Mouse (Mus musculus) olfactory bulb, adult 2 months (tissue): ENCODE data around the gene Tap1.
"Not testable (repeated sequence)": the region's sequence is repeated elsewhere in the genome, so short reads cannot be mapped to it uniquely, and the experiment has no call there.

Experiments used
- CTCF ChIP-seq: fragments of 200-500 bp; IDR thresholded peaks from 2 replicates; pipeline ENCODE4 v1.5.1; 2012; ENCODE audit warnings: low read depth, mild to moderate bottlenecking, low read length, moderate library complexity; ENCODE audit not compliant: insufficient read depth
- POLR2A ChIP-seq: fragments of 200-500 bp; IDR thresholded peaks from 2 replicates; pipeline ENCODE4 v1.6.1; 2012; ENCODE audit warnings: mild to moderate bottlenecking, low read depth, low read length, moderate library complexity; ENCODE audit not compliant: insufficient read depth

DNA sequence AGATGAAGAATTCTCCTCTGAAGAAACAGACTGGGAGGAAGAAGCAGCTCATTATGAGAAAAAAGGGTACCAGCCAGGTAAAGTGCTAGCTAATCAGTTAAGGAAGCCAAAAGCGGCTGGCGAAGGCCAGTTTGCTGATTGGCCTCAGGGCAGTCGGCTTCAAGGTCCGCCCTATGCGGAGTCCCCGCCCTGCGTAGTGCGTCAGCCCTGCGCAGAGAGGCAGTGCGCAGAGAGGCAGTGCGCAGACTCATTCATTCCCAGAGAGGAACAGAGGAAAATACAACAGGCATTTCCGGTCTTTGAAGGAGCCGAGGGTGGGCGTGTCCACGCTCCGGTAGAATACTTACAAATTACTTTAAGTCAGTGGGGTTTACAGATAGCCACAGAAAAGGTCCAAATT lies 33.0 kb downstream of the Tap1 start:
- TF ChIP-seq POLR2A, CTCF: not testable (repeated sequence)
